Mouse (Mus musculus): ENCODE measurements around the gene Tspan3.

The Tspan3 gene

DNA sequence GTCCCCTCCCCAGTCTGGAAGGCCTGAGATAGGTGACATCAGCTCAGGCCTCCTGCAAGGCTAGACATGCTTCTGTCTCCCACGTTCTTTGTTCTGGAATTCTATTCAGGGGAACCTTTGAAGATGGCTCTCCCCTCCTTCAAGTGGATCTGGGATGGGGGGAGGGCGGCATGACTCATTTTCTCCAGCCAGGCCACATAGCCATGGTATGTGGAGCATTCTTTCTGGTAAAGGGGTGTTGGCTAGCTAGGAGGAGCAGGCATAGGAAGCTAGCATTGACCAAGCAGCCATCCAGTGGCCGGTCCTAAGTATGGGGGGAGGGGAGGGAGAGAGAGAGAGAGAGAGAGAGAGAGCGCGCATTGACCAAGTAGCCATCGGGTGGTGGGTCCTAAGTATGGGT, 57.8 kb downstream of the Tspan3 start:
- no peak for DNase-seq (ENCODE audit: low read depth)

DNA sequence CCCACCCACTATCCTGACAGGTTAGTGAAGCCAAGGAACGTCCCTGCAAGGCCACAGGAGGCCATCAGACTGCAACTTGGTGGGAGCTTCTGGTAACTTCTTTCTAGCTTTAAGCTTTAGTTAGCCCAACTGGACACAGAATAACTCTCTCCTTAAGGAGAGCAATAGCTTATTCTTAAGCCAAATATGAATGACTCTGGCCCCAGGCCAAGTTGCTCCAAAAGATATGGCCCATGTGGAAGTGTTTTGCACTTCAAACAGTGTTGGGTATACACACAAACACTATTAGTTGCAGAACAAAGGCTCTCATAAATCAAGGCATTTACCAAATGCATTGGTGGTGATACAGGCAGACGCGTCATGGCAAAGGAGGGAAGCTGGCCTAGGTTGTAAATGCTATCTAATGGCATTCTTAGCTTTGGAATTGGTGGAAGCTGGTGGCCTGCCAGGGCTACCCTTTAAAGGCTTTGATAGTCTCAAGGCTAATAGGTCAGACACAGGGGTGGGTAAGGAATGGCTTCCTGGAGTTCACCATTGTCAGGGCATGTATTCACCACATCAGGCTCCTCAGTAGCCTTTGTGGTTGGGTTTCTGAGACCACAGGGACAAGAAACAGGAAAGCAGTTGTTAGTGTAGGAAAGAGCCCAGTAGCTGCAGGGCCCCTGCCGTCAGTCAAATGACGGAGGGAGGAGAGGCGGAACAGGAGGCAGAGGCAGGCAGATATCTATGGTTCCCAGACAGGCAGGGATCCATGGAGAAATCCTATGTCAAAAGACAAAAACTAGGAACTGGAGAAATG, 58.8 kb downstream of the Tspan3 start:
- no peak for DNase-seq (ENCODE audit: low read depth)

DNA sequence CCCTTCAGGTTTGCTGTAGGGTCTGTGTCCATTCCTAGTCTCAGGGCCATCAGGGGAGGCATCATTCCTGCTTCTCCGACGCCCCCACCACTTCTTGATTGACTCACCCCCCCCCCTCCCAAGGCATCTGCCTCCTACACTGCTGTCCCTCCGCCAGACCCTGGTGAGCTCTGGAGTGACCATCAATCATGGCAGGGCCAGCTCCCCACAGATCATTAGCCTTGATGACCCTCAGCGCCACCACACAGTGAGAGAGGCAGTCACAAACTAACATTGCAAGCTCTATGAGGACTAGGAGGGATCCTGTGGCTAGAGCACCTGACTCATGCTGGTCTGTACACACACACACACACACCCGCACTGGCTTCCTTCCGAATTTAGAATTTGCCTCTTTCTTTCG, 60.4 kb downstream of the Tspan3 start:
- no peak for DNase-seq (ENCODE audit: low read depth)

DNA sequence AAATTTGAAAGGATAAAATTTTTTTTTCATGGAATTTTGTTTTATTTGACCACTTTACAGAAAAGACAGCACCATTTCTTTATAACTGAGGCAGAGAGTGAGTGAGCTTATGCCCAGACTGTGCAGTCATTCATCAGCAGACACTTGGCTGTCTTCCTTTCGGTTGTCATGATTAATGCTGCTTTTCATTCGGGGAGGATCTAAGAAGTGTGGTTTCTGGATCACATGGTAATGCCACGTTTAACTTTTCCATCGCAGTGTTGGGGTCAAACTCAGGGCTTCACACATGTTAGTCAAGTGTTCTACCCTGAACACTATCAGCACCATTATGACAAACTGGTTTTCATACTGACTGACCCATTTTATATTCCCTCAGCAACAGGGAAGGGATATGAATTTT, 64.3 kb downstream of the Tspan3 start:
- no peak for DNase-seq (ENCODE audit: low read depth)

DNA sequence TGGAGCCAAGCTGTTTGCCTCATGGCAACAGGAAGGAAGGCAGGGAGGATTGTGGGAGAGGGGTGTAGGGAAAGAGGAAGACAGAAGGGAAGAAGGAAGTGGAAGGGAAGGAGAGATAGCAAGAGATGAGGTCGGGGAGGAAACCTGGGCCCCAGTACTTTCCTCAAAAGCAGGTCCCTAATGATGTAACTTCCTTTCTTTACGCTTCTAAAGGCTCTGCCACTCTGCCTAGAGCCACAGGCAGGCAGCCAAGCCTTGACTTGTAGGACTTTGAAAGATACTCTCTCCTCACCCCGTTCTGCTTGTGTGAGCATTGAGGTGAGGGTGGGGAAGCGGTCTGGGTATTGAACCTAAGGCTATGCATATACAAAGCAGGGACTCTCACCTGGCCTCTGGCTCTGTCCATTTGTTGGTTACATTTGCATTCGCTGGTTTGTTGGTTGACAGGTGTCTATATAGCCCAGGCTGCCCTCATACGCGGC, 65.2 kb downstream of the Tspan3 start:
- DNase-seq (ENCODE audit: low read depth) = no peak

DNA sequence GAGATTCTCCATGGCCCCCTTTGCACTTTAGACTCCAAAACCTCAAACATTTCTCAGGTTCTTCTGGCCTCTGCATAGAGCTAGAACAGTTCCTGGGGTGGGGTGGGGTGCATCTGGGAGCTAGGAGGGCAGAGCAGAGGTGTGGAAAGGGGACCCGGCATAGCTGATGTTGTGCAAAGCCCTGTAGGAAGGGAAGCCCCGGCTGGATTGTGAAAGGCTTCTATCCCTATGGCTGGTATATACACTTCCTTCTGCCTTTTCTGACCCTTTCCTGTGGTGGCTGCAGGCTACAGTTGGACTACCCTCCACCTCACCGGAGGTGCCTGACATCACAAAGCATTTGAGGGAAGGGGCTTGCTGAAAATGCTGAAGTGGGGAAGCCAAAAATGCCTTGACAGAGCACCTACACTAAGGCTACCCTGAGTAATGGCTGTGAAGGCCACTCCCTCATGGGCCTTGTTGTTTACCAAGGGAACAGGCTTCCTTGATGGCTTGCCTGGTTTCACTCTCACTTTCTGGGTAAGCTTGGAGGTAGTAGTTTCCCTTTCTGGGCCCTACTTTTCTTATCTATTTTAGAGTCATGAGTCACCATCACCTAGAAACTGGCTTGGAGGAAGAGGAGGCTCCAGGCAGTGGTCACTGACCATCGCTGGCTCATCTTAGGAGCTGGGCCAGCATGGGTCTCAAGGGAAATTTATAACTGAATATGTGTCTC, 67.5 kb downstream of the Tspan3 start:
- no peak for DNase-seq (ENCODE audit: low read depth)

DNA sequence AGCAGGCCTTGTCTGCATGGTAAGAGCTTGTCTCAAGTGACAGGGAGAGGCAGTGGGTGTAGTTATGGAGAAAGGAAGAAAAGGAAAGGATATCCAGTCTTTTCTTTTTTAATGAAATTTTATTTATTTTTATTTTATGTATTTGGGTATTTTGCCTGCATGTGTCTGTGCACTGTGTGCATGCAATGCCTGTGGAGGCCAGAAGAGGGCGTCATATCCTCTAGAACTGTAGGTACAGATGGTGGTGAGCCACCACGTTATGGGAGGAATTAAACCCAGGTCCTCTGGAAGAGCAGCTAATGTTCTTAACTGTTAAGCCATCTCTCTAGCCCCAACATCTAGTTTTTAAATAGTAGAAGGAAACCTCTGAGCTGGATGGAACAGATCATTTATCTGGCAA, 73.2 kb downstream of the Tspan3 start:
- DNase-seq (ENCODE audit: low read depth) = no peak

DNA sequence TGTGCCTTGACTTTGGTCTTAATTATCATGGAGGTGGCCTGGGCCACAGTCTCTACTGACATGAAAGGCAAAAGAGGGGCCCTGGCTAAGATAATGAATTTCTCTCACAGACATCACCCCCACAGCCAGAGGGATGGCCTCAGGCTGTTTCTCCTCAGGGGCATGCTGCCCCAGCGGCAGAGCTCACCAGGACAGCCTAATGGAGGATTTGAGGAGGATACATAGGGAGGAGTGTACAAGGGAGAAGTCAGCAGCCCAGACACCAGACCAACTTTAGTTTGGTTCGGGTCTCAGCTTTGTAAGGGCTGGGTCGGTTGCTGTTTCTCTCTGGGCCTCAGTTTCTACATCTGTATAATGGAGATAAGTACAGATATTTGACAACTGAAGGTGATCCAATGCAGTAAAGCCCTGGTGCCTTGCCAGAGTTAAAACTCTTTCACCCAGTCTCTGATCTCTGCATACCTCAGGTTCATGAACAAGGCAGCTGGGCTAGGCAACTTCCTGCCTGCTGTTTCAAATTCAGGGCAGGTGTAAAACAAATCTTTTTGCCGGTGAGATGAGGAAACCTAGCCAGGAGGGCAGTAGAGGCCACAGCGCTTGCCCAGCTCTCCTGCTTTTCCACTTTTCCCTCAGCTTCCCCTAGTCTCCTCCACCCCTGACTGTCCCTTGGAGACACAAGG, 74.6 kb downstream of the Tspan3 start:
- no peak for DNase-seq (ENCODE audit: low read depth)

DNA sequence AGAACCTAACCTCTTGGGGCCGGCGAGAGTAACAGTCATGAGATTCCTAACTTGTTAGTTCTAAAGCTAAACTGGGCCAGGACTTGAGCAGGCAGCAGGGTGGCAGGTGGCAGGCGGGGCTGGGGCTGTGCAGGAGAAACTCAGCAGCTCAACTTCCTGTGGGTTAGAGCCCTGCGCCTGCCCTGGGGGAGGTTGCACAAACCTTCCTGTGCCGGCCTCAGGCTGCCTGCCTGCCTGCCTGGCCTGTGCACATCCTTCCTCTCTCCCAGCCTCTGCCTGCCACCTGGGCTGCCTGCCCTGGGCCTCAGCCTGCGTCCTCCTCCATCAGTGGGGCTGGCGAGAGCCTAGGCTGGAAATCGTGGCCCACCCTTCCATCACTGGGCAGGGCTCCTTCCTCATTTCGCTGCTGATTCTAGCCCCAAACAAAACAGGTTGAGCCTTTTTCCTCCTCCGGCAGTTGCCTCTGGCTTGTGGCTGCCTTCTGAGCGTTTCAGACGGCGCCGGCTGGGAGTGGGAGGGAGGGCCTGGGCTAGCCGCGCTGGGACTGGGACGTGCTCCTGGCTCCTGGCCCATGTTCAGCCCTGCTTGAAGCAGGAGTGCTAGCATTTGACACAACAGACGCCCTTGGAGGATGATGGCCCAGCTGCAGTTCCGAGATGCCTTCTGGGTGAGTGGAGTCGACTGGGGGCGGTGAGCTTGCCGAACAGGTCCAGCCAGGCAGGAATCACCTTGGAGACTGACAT, 75.3 kb downstream of the Tspan3 start, which contains the start of gene Pstpip1:
Gene Pstpip1, plus strand, starts transcription at position 185 of the 743 bp plus-strand sequence.
- DNase-seq (ENCODE audit: low read depth) = no peak

DNA sequence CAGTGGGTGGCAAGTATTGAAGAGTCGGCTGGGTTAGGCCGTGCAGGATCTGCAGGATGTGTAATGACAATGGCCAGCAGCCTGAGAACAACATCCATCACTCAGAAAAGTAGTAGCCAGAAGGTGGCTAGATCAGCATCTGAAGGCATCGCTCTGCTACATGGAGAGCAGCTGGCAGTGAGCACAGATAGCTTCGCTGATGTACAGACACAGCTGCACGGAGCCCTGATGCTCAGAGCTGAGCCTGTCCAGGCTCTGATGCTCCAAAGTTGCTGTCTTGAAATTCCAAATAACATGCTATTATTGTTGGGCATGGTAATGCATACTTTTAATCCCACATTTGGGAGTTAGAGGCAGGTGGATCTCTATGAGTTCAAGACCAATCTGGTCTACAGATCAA, 78.8 kb downstream of the Tspan3 start:
- DNase-seq (ENCODE audit: low read depth) = no peak
